Mouse (Mus musculus) forebrain, embryonic 13.5 days (tissue): ENCODE measurements at regions not wholly inside any gene's neighbourhood (a gene's known extent, or its start where the extent isn't known, plus 50 kb on each side); places are given as distances from the start of the nearest gene placed in this dataset.

Experiments used
- ATAC-seq: fragments of 200-750 bp; cut with Nextera tagmentation; 2 replicates; pipeline ENCODE4 v1.8.0; 2017
- H3K27ac ChIP-seq: fragments of 300-500 bp; sonication (generic); 2 replicates; pipeline ENCODE4 v1.5.1; 2015; ENCODE audit warnings: inconsistent platforms, mild to moderate bottlenecking, moderate library complexity
- H3K27me3 ChIP-seq: fragments of 300-500 bp; sonication (generic); 2 replicates; pipeline ENCODE4 v1.6.1; 2015; ENCODE audit warnings: mild to moderate bottlenecking, inconsistent platforms
- H3K36me3 ChIP-seq: fragments of 300-500 bp; sonication (generic); 2 replicates; pipeline ENCODE4 v1.6.1; 2015; ENCODE audit warnings: mild to moderate bottlenecking, inconsistent platforms; ENCODE audit not compliant: poor library complexity, severe bottlenecking
- H3K4me1 ChIP-seq: fragments of 300-500 bp; sonication (generic); 2 replicates; pipeline ENCODE4 v1.6.1; 2015; ENCODE audit warnings: inconsistent platforms
- H3K4me2 ChIP-seq: fragments of 300-500 bp; sonication (generic); 2 replicates; pipeline ENCODE4 v1.6.1; 2015; ENCODE audit warnings: inconsistent platforms, mild to moderate bottlenecking, moderate library complexity
- H3K4me3 ChIP-seq: fragments of 300-500 bp; sonication (generic); 2 replicates; pipeline ENCODE4 v1.5.1; 2015; ENCODE audit warnings: mild to moderate bottlenecking, inconsistent platforms
- H3K9ac ChIP-seq: fragments of 300-500 bp; sonication (generic); 2 replicates; pipeline ENCODE4 v1.6.1; 2015; ENCODE audit warnings: mild to moderate bottlenecking, inconsistent platforms
- H3K9me3 ChIP-seq: fragments of 300-500 bp; sonication (generic); replicated peaks from 2 replicates; pipeline ENCODE4 v1.6.1; 2016; ENCODE audit warnings: inconsistent platforms
- WGBS: fragments of 180-500 bp; shearing (Covaris S2); methylation state at CpG from one replicate; pipeline ENCODE4 v1.1.7; 2015; 5-methylcytosine and 5-hydroxymethylcytosine counted together

GRCm38 (mm10) chr6:138800836-138801740, 142.7 kb upstream of the Igbp1b start:
- Histone ChIP-seq H3K4me1 (no peaks in the 10 kb centered on the region), H3K27me3 (no peaks in the 10 kb centered on the region), H3K9me3 (no peaks in the 10 kb centered on the region), H3K9ac (no peak overlapping the region), H3K4me3 (no peak overlapping the region), H3K27ac (no peak overlapping the region), H3K36me3 (no peaks in the 10 kb centered on the region), H3K4me2 (no peak overlapping the region)
- ATAC-seq = peak; percentile 82
- WGBS = 60% methylated on average over 8 of the region's 8 CpGs

DNA sequence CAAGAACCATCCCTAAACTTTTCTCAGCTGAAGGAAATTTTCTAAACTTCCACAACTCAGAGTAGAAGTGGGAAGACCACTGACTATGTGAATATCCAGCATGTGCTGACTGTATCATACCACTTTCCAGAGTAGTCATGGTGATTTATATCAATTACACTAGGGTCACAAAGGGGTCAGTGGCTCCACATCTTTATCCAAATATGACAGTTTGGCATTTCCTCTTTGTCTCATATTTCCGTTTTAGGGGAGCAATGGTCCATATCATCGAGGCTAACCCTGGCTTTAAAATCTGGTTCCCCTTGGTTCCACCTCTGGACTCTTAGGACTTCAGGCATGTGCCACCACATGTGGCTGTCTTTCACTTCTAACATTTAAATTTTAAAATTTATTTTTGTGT, 136.4 kb upstream of the Igbp1b start:
- H3K9ac ChIP-seq = no peak overlapping the region
- ATAC-seq = no peak
- no peak overlapping the region for H3K27ac ChIP-seq
- 92% methylated on average over 2 of the region's 2 CpGs for WGBS
- no peak overlapping the region for H3K4me3 ChIP-seq
- no peaks in the 10 kb centered on the region for H3K36me3 ChIP-seq
- H3K27me3 ChIP-seq = no peaks in the 10 kb centered on the region
- no peaks in the 10 kb centered on the region for H3K4me1 ChIP-seq
- no peaks in the 10 kb centered on the region for H3K9me3 ChIP-seq
- H3K4me2 ChIP-seq = no peak overlapping the region

DNA sequence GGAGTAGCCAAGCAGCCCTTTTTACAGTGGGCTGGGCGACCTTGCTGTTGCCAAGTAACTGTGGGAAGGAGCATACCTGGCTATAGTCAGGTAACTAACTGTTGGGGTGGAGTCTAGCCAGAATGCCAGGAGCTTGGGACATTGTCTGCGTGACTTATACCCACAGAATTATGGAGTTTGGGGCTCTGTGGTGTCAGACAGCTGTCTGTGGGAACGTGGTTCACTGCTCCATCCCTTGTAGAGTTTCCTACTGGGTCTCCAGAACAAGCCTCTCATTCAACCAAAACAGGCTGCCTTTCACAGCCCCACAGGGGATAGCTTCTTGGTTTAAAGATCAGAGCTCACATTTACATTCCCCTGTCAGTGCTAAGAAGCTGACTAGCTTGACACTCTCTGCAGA, 134.5 kb upstream of the Igbp1b start:
- Histone ChIP-seq H3K9me3 (no peaks in the 10 kb centered on the region), H3K4me1 (no peaks in the 10 kb centered on the region), H3K36me3 (no peaks in the 10 kb centered on the region), H3K4me3 (no peak overlapping the region), H3K27me3 (no peaks in the 10 kb centered on the region), H3K4me2 (no peak overlapping the region), H3K9ac (no peak overlapping the region), H3K27ac (no peak overlapping the region)
- 75% methylated on average over 3 of the region's 3 CpGs for WGBS
- no peak for ATAC-seq

DNA sequence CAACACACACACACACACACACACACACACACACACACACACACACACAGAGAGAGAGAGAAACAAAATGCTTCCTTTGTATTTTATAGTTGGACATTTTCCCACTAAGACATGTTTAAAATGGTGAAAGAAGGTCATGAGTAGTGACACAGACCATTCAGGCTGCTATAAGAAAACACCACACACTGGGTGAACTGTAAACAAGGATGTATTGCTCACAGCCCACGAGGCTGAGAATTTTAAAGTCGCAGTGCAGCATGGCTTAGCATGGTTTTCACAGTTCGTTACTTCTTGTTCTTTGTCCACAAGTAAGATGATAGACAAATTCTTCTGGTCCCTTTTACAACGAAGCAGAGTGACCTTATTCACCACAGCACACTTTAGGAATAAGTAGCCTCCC, 124.6 kb upstream of the Igbp1b start:
- 16% methylated on average over 4 of the region's 4 CpGs for WGBS
- Histone ChIP-seq H3K9ac (no peak overlapping the region), H3K27me3 (no peaks in the 10 kb centered on the region), H3K9me3 (no peaks in the 10 kb centered on the region), H3K4me3 (no peak overlapping the region), H3K4me1 (no peaks in the 10 kb centered on the region), H3K27ac (no peak overlapping the region), H3K4me2 (no peak overlapping the region), H3K36me3 (no peaks in the 10 kb centered on the region)
- no peak for ATAC-seq

- H3K4me3 ChIP-seq = no peak overlapping the region
- no peak overlapping the region for H3K27ac ChIP-seq
- no peaks in the 10 kb centered on the region for H3K36me3 ChIP-seq
- no peak for ATAC-seq
- WGBS = 58% methylated on average over 4 of the region's 4 CpGs
- H3K4me2 ChIP-seq = no peak overlapping the region
- H3K9me3 ChIP-seq = no peaks in the 10 kb centered on the region
- H3K27me3 ChIP-seq = no peaks in the 10 kb centered on the region
- H3K4me1 ChIP-seq = no peaks in the 10 kb centered on the region
- H3K9ac ChIP-seq = no peak overlapping the region
Observed at GRCm38 (mm10) chr6:138782470-138782869, 124.1 kb upstream of the Igbp1b start.

GRCm38 (mm10) chr6:138761991-138762390, 103.6 kb upstream of the Igbp1b start:
- Histone ChIP-seq H3K4me1 (no peaks in the 10 kb centered on the region), H3K36me3 (no peaks in the 10 kb centered on the region), H3K27ac (no peak overlapping the region), H3K9me3 (no peaks in the 10 kb centered on the region), H3K9ac (no peak overlapping the region), H3K4me2 (no peak overlapping the region), H3K27me3 (peaks cover 20% of the 10 kb centered on the region), H3K4me3 (no peak overlapping the region)
- 55% methylated on average over 3 of the region's 3 CpGs for WGBS
- ATAC-seq = no peak

GRCm38 (mm10) chr6:138754955-138755303, 96.6 kb upstream of the Igbp1b start:
- Histone ChIP-seq H3K4me3 (no peak overlapping the region), H3K4me2 (peak overlapping the region; percentile 31), H3K36me3 (no peaks in the 10 kb centered on the region), H3K9me3 (no peaks in the 10 kb centered on the region), H3K9ac (no peak overlapping the region), H3K27me3 (peaks cover 41% of the 10 kb centered on the region), H3K4me1 (peaks cover 16% of the 10 kb centered on the region), H3K27ac (no peak overlapping the region)
- 11% methylated on average over 5 of the region's 5 CpGs for WGBS
- ATAC-seq = no peak; the same call in 1 of the 2 replicates

- Histone ChIP-seq H3K4me3 (no peak overlapping the region), H3K9ac (no peak overlapping the region), H3K27me3 (peaks cover 43% of the 10 kb centered on the region), H3K4me1 (peaks cover 16% of the 10 kb centered on the region), H3K9me3 (no peaks in the 10 kb centered on the region), H3K36me3 (no peaks in the 10 kb centered on the region), H3K4me2 (peak overlapping the region; percentile 31), H3K27ac (no peak overlapping the region)
- 7% methylated on average over 2 of the region's 2 CpGs for WGBS
- peak; percentile 91 for ATAC-seq
Observed at GRCm38 (mm10) chr6:138754302-138754954, 96.1 kb upstream of the Igbp1b start.

GRCm38 (mm10) chr6:138717698-138718097, 59.4 kb upstream of the Igbp1b start:
- Histone ChIP-seq H3K27me3 (no peaks in the 10 kb centered on the region), H3K9me3 (no peaks in the 10 kb centered on the region), H3K36me3 (no peaks in the 10 kb centered on the region), H3K27ac (no peak overlapping the region), H3K4me2 (no peak overlapping the region), H3K4me3 (no peak overlapping the region), H3K9ac (no peak overlapping the region), H3K4me1 (no peaks in the 10 kb centered on the region)
- ATAC-seq = no peak
